Mouse (Mus musculus): ENCODE measurements around the gene Lmo3. TPM values are rescaled to one million over a fixed set of nuclear protein-coding genes. Genes with fewer than 3 reads are reported as not detected.
A peak's percentile ranks its signal among the peaks of the same experiment; 100 is the strongest.

Lmo3 gene
- under 1 TPM; 0.07 to 0.56 TPM for total RNA-seq (2021)
- long read RNA-seq, experiment 1: 0 reads
- long read RNA-seq, experiment 2: 0 reads

GRCm38 (mm10) chr6:138581734-138582505 lies at the start of gene Lmo3:
Lmo3 (minus strand) TSS chr6:138581968.
- DNase-seq: no peak

DNA sequence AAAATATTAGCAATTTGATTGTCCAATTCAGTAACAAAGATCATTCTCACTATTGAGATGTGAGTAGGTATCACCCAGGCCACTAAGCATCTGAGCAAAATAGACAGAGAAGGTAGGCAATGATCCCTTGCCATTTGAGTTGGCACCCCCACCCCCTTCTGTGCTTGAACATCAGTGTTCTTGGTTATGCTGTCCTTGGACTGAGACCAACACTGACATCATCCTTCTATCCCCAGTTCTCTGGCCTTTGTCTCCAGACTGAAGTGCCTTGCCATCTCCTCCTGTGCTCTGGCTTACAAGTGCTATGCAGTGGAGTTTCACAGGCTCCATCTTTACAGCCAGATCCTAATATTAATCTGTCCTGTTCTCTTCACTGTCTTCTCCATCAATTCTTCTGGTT lies 39.0 kb upstream of the Lmo3 start:
- no peak for DNase-seq

DNA sequence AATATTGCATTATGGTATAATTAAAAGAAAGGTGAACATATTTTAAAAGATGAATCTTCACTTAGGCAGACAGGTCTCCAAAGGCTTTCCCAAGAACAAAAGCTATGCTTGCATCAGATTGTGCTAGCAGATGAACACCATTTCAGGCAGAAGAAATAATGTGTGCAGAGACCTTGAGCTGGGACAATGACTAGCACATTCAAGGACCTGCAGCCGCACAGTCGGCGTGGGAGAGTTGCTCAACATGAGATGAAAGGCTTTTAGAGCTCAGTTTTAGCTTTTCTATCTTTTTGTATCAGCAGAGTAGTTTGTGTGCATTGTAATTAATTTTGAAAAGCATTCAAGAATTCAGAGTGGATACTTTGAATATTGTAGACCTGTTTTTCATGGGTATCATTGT lies 36.6 kb upstream of the Lmo3 start:
- DNase-seq: no peak

- no peak for DNase-seq
Observed at GRCm38 (mm10) chr6:138597016-138597415, 15.2 kb upstream of the Lmo3 start.

DNA sequence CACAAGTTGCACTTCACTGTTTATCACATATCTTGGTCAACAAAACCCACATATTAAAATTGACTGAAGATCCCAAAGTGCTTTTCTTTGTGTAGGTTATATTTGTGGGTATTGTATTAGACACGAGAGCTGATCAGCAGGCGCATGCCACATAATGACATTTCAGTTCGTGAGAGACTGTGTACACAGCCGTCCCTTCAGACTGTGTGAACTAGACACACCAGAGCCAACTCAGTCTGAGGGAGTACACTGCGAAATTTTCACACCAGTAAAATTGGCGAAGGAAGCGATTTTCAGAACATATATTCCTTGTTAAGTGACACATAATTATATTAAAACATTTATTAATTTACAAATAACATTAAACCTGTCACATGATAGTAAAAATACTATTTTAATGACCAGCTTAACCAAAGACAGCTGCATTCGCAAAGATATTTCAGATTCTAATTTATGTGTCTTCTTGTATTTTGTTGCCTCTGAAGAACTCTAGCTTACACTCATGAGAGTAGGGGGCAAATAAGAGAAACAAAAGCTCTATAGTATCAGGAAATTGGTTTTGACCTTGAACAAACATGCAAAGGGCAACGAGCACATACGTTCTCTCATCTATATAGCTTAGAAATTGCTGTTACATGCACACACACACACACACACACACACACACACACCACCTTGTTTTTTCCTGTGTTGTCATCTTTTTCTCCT lies 14.4 kb upstream of the Lmo3 start:
- no peak for DNase-seq

GRCm38 (mm10) chr6:138583314-138583713 lies 1.5 kb upstream of the Lmo3 start:
- no peak for DNase-seq

DNA sequence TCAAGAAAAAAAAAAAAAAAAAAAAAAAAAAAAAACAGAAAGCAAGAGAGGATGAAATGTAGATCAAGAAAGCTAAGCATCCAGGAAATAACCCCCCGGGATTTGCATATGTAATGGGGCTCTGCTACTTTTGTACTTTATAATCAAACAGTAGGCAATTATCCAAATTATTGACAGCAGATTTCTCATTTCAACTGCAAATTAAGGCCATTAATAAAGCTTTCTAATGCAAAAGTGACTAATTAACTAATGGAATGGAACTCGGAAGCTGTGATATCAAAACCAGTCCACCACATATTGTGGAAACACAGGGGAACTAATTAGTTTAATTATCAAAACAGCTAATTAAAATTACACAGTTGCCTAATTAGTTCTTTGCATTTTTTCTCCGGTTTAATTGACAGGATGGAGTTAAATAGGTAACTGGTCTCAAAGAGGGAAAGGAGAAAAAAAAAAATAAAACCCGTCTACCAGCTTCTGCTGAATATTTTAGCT lies 785 bp upstream of the Lmo3 start:
- no peak for DNase-seq

- no peak for DNase-seq
Observed at GRCm38 (mm10) chr6:138580491-138581076, 1.2 kb downstream of the Lmo3 start.

- DNase-seq: no peak
Observed at GRCm38 (mm10) chr6:138563416-138563815, 18.4 kb downstream of the Lmo3 start.

- DNase-seq: no peak
Observed at GRCm38 (mm10) chr6:138552144-138552543, 29.6 kb downstream of the Lmo3 start.

- no peak for DNase-seq
Observed at GRCm38 (mm10) chr6:138534879-138535278, 46.9 kb downstream of the Lmo3 start.

- DNase-seq: no peak
Observed at GRCm38 (mm10) chr6:138506642-138507041, 75.1 kb downstream of the Lmo3 start.

- no peak for DNase-seq
Observed at GRCm38 (mm10) chr6:138503946-138504345, 77.8 kb downstream of the Lmo3 start.

- DNase-seq: no peak
Observed at GRCm38 (mm10) chr6:138482834-138483233, 98.9 kb downstream of the Lmo3 start.

GRCm38 (mm10) chr6:138477611-138478010 lies 104.2 kb downstream of the Lmo3 start:
- DNase-seq: peak; percentile 54

DNA sequence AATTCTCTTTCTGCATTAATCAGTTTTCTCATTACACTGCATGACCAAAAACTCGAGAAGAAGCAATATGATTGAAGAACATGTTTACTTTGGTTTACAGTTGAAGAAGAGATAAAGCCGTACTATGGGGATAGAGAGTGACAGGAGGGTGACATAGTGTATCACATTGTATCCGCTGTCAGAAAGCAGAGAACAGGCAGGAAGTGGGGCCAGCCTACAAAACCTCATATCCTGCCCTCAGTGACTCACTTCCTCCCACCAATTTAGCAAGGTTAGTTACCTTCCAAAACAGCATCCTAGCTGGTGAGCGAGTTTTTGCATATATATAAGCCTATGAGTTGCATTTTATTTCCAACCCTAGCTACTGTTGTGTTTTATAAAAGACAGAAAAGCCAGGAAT lies 112.6 kb downstream of the Lmo3 start:
- DNase-seq: no peak

GRCm38 (mm10) chr6:138444515-138445048 lies 137.2 kb downstream of the Lmo3 start:
- DNase-seq: no peak

GRCm38 (mm10) chr6:138437351-138437750 lies 144.4 kb downstream of the Lmo3 start:
- DNase-seq: no peak

GRCm38 (mm10) chr6:138436813-138437212 lies 145.0 kb downstream of the Lmo3 start:
- no peak for DNase-seq

DNA sequence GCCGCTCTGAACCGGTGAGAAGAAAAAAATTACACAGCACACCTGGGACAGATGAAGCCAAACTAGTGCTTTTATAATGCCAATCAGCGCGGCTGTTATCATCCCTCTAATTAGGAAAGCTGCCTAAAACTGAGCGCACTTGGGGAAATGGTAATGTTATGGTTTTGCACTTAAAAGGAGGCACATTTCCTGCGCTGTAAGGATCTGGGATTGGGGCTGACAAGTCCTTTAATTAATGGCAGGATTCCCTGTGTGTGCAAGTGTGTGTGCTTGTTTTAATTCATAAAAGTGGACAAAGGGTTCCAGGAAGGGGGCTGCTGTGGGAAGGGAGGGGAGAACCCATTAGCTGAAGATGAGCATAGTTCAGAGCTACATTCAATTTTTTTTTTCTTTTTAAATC lies 154.4 kb downstream of the Lmo3 start:
- no peak for DNase-seq

- no peak for DNase-seq
Observed at GRCm38 (mm10) chr6:138426894-138427293, 154.9 kb downstream of the Lmo3 start.

GRCm38 (mm10) chr6:138424514-138425225 lies 157.1 kb downstream of the Lmo3 start:
- DNase-seq: no peak
